Mouse (Mus musculus) embryonic fibroblast, embryonic 13.5 days (primary cell): ENCODE data around the gene Cdc42ep1. TPM values are rescaled to one million over a fixed set of nuclear protein-coding genes. Genes with fewer than 3 reads are reported as not detected.

Source experiments
- H3K27ac ChIP-seq: 2 replicates; pipeline ENCODE4 v1.5.1; 2012; ENCODE audit warnings: low read length, control low read depth, inconsistent platforms; ENCODE audit not compliant: insufficient read depth
- H3K4me1 ChIP-seq: 2 replicates; pipeline ENCODE4 v1.6.1; 2011; ENCODE audit warnings: low read length; ENCODE audit not compliant: control insufficient read depth, insufficient read depth
- H3K4me3 ChIP-seq: 2 replicates; pipeline ENCODE4 v1.5.1; 2011; ENCODE audit warnings: mild to moderate bottlenecking, control low read depth, low read length; ENCODE audit not compliant: insufficient read depth
- CTCF ChIP-seq: IDR thresholded peaks from 2 replicates; pipeline ENCODE4 v1.5.1; 2011; ENCODE audit warnings: mild to moderate bottlenecking, control low read depth, low read length, moderate library complexity, borderline replicate concordance; ENCODE audit not compliant: insufficient read depth
- POLR2A ChIP-seq: IDR thresholded peaks from 2 replicates; pipeline ENCODE4 v1.6.1; 2011; ENCODE audit warnings: low read depth, mild to moderate bottlenecking, control low read depth, low read length, moderate library complexity
- polyA plus RNA-seq: library from polyadenylated mRNA; stranded (reverse); fragments of >200 nt; gene quantifications from 2 replicates; pipeline ENCODE4 v1.2.4, GENCODE M21; 2011; ENCODE audit warnings: low read depth; ENCODE audit not compliant: missing spikeins, insufficient read length

Cdc42ep1 gene
- polyA plus RNA-seq, 1 experiment: 26.1 TPM

DNA sequence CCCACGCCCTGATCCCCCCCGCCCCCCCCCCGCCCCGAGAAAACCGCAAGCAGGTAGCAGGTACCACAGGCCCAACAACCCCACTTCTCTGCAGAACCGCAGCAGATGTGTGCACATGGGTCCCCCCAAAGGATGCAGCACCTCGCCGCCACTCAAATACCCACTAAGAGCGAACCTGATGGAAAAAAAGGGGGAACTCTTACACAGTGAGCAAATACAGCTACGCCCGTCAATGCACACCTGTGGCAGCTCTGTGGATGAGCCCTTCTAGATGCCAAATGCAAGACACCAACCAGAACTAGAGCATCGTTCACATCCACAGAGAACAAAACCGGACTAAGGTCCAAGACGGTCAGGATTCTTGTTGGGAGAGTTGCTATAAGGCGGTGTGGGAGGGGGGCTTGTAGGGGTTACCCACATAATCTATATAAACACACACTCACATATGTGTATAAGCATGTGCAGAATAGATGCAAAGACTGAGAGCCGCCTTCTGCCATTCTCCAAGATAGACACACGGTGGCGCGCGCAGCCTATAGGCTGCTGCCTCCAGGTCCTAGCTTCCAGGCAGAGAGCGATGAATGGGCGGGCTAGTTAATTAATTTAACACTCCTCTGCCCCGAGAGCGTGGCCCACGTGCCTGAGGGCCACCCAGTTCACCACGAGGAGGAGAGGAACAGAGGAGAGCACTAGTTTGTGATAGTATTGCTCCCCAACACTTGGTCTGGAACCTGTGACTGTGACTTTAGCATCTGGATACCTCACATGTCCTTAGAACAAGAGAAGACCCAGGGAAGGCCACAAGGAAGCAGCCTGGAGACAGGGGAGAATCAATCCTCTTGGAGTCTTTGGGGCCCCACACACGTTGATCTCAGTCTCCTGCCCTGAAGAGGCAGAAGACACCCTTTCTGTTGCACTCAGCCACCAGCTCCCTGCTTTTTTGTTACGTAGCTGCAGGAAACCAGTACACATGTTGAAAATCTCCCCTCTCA is 15.9 kb upstream of the Cdc42ep1 start:
- no peak overlapping the region for H3K27ac ChIP-seq

DNA sequence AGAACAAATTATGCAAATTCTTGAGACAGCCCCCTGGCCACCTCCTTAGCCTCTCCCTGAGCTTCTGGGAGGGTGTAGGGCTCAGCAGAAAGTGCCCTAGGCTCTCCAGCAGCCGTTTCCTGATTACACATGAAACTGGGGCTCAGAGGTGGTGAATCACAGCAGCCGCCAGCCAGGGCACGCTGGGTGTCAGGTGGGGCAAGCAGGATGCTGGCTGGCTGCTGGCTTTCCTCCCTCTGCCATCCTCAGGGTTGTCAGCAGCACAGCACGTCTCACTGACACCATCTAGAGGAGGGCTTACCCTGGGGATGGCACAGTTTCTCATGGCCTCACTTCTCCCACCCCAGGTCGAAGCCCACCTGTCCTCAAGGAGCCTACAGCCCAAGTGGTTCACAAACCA is 14.1 kb upstream of the Cdc42ep1 start:
- TF ChIP-seq POLR2A (no peak), CTCF (no peak; the same call in 1 of the 2 replicates)
- H3K27ac ChIP-seq: no peak overlapping the region
- H3K4me1 ChIP-seq: no peaks in the 10 kb centered on the region
- H3K4me3 ChIP-seq: no peak overlapping the region

More for the DNA sequence above, 15.9 kb upstream of the Cdc42ep1 start:
- Histone ChIP-seq H3K4me3 (no peak overlapping the region), H3K4me1 (no peaks in the 10 kb centered on the region)
- TF ChIP-seq CTCF (peak; percentile 79), POLR2A (no peak)

GRCm38 (mm10) chr15:78829636-78830035 is 12.8 kb upstream of the Cdc42ep1 start:
- no peaks in the 10 kb centered on the region for H3K4me1 ChIP-seq
- TF ChIP-seq POLR2A (no peak), CTCF (peak; percentile 24; the same call in 1 of the 2 replicates)
- H3K4me3 ChIP-seq: no peak overlapping the region
- no peak overlapping the region for H3K27ac ChIP-seq

DNA sequence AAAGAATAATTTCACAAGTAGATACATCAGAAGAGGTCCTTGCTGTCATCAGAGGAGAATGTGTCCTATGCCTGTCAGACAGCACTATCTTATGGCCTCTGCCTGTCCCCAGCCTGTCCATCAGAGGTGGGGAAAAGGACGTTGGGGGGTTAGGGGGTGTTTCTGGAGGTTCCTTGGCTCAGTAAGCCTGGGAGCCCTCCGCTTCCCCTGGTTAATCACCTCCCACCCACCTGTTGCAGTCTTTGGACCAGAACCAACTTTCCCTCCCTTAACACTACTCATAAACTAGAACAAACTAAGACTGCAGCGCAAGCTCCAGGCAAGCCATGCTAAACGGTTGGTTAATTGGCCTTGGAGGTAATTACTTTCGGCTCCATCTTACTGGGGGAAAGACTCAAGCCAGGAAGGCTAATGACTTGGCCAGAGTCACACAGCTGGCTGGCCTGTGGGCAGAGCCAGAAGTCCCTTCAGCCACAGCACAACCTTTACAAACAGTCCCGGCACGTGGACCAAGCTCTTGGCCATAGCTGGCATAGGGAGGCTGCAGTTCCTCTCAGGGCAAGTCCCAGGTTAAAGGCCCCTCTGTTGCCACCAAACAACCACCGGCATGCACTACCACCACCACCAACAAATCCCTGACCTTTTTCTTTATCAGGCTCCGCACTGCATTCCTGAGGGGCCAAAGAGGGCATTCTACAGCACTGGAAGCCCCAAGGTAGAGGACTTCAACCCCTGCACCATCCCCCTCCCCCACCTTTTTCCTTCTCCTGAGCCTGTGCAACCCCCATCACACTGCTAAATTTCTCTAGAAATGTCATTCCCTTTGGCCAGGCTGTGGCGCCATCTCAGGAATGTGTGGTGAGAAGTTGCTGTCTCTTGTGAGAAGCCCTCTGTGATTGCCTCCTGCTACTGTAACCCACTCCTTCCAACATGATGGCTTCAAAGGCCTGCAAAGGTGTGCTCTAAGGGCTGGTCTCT is 11.4 kb upstream of the Cdc42ep1 start:
- Histone ChIP-seq H3K27ac (no peak overlapping the region), H3K4me1 (peaks cover 6% of the 10 kb centered on the region), H3K4me3 (no peak overlapping the region)
- TF ChIP-seq POLR2A: no peak
- no peak for TF ChIP-seq CTCF

- Histone ChIP-seq H3K4me3 (no peak overlapping the region), H3K4me1 (peaks cover 11% of the 10 kb centered on the region), H3K27ac (no peak overlapping the region)
- TF ChIP-seq POLR2A (no peak), CTCF (no peak)
Measured at GRCm38 (mm10) chr15:78831720-78832657, 10.4 kb upstream of the Cdc42ep1 start.

DNA sequence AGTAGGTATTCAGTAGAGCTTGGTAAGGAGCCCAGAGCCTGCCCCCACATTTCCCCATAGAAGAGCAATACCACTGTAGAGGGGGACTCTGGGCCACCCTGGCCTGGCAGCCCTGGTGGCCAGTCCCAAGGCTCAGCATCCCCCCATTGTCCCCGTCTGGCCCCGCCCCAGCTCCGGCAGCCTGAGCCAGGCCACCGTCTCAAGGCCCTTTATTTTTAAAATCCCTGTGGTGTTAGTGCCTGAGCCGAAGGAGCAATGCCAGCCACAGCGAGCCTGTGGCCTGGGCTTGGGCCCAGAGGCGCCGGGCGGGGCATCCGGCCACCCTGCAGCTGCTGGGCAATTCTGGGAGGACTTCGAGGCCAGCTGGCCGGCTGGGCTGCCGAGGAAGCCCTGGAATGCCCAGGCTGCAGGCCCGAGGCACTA is 9.7 kb upstream of the Cdc42ep1 start:
- H3K27ac ChIP-seq: peak overlapping the region; percentile 74
- H3K4me1 ChIP-seq: peaks cover 11% of the 10 kb centered on the region
- TF ChIP-seq POLR2A: no peak
- TF ChIP-seq CTCF: no peak
- H3K4me3 ChIP-seq: no peak overlapping the region

DNA sequence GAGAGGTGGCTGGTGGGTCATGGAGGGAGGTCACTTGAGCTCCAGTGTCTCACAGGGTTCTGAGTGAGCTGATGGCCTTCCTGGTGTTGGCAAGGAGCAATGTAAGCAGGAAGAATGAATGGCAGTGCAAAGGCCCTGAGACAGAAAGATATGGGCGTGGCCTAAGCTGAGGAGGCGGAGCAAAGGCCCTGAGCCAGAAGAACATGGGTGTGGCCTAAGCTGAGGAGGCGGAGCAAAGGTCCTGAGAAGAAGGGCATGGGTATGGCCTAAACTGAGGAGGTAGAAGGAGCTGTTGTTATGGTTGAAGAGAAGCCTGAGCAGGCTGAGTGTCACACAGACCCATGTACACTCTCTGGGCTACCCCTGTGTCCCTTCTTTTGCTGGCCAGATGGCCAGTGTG is 8.8 kb upstream of the Cdc42ep1 start:
- Histone ChIP-seq H3K4me1 (peaks cover 11% of the 10 kb centered on the region), H3K27ac (peak overlapping the region; percentile 74), H3K4me3 (no peak overlapping the region)
- TF ChIP-seq CTCF: no peak
- TF ChIP-seq POLR2A: no peak

GRCm38 (mm10) chr15:78834233-78835005 is 8.0 kb upstream of the Cdc42ep1 start:
- Histone ChIP-seq H3K4me3 (no peak overlapping the region), H3K27ac (peak overlapping the region; percentile 74), H3K4me1 (peaks cover 11% of the 10 kb centered on the region)
- TF ChIP-seq POLR2A (no peak), CTCF (no peak)
